Mouse (Mus musculus) liver, postnatal 0 days (tissue): ENCODE measurements around the gene Homer1.

ENCODE experiments used
- CTCF ChIP-seq: sonication (generic); IDR thresholded peaks from 2 replicates; pipeline ENCODE4 v1.5.1; 2016; ENCODE audit warnings: antibody characterized with exemption, low read depth
- EP300 ChIP-seq: IDR thresholded peaks from 2 replicates; pipeline ENCODE4 v1.6.1; 2016; ENCODE audit warnings: antibody characterized with exemption, low read depth, mild to moderate bottlenecking

- TF ChIP-seq CTCF (no peak), EP300 (no peak)
Measured at GRCm38 (mm10) chr13:93384481-93384880, 85.0 kb downstream of the Homer1 start.
